Mouse (Mus musculus): Measurements from ENCODE around the gene Ssr1.

Ssr1 gene

DNA sequence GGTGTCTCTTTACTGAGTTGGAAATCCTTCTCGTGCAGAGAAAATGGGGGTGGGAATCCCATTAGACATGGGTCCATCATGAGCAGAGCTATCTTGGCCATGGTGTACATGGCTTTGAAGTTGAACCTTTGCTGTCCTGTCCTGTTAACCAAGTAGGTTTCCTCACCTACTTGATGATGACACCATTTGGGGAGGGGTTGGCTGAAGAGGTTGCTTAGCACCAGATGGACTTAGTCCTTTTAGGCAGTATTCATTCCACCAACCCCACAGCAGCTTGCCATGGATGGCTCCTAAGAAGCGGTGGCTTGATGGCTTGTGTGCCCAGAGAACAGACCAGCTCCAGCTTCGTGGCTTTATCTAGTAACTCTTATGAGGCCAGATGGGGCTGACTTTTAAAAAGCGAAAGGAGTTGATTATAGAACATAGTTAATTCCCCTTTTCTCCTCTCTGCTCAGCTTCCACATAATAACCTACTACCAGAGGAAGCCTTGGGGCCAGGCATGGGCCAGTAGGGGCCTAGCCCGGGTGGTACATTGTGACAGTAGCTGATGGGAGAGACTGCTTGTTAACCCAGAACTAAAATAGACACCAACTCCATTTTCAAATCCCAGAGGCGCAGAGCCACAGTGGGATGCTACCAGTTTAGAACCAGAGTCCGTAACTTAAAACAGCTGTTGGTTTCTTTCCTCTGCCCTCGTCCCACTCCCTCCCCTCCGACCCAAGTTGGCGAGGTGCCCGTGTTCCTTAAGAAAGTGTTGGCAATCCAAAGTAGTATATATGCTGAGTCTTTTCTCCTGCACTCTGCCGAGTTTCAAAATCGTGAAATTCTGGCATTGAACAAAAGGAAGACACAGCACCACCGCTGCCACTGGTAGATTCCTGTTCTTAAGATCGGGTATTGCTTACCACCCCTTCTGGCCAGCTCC lies 75.4 kb downstream of the Ssr1 start:
- no peak for DNase-seq (ENCODE audit: low spot score in 2 of 2)
